Mouse (Mus musculus) spleen, adult 18-20 months (tissue): ENCODE results near the gene Sdk2.

Source experiments
- DNase-seq, 2 experiments: peaks; one replicate each; pipeline ENCODE4 v3.0.0; 2022; ENCODE audit warnings: mixed read lengths in 2 of 2

Gene Sdk2

GRCm38 (mm10) chr11:113735151-113735550, 331.7 kb downstream of the Sdk2 start:
- DNase-seq, result no peak

GRCm38 (mm10) chr11:113733631-113734364, 333.0 kb downstream of the Sdk2 start:
- no peak for DNase-seq

DNA sequence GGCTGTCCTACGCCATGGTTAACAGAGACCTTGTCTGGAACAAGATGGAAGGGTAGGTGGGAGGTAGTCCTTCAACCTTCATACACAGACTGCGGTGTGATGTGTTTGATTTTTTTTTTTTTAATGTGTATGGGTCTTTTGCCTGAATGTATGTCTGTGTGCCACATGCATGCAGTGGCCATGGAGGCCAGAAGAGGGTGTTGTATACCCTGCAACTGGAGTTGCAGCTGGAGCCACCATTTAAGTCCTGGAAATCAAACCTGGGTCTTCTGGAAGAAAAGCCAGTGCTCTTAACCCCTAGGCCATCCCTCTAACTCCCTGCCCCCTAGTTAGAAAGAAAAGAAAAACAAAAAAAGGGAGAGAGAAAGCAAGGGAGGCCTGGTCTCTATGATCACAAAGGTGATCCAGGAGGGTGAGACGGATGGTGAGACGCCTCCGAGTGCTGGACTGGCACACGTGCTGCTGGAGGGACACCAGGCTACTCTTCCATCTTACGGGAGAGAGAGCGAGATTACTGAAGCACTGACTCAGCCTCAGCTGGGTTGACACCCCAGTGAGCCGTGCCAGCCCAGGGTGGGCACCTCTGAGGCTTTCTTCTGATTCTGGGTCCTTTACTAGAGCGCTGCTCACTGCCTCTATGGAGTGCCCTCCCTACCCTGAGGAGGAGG, 334.8 kb downstream of the Sdk2 start:
- no peak for DNase-seq

DNA sequence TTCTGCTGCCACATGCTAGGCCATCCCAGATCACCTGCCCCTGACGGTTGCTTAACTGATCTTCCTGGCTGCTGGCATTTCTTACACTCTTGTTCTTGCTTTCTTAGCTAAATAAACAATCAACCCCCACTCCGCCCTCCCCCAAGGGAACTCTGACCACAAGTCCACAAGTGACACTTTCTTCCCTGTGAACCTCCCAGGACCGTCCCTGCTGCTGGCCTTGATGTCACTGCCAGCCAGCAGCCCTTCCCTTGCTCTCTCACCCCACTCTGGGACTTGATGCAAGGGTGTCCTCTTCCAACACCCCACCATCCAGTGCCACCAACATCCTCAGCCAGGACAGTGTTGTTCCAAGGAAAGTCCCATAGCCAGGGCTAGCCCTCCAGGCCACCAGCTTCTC, 336.0 kb downstream of the Sdk2 start:
- no peak for DNase-seq

DNA sequence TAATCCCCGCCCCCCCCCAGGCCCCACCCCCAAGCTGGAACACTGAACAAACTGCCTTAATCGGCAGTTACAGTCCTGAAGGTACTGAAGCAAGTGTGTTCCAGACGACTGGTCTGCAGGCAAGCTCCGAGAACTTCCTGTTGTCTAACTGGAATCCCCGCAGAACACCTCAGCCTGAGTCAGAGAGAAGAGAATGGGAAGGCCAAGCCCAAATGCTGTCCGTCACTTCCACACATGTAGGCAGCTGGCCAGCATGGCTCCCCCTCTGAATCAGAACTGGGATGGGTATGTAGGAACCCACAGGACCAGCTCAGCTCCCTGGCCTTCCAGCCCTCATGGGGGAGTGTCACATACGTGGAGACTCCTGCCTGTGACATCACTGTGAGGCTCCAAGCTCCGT, 336.9 kb downstream of the Sdk2 start:
- no peak for DNase-seq

GRCm38 (mm10) chr11:113729239-113729638, 337.6 kb downstream of the Sdk2 start:
- DNase-seq, result no peak

DNA sequence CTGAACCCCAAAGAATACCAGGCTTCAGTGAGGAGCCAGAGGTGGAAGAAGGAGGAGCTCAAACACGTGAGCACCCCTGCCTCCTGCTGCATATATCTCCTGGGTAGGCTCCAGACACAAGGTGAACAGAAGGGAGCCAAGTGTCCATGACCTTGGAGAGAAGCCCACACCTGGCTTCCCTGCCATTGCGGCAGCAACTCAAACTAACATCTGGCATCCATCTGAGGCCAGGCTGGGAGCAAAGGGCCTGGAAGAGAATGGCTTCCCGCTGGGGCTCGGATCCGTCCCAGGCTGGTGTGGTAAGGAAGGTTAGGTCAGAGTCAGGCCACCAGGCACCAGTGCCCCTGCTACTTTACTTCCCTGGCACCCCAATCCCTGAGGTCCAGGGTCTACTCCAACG, 338.9 kb downstream of the Sdk2 start:
- DNase-seq, result no peak

- DNase-seq, result no peak
Observed at GRCm38 (mm10) chr11:113726994-113727888, 339.6 kb downstream of the Sdk2 start.
